Mouse (Mus musculus) CH12.LX (cell line): Measurements from ENCODE around the gene Nup153. TPM values are rescaled to one million over a fixed set of nuclear protein-coding genes. Genes with fewer than 3 reads are reported as not detected.

Experiments
- DNase-seq: peaks from one replicate; pipeline ENCODE4 v3.0.0-alpha.2; 2013; ENCODE audit errors: extremely low read depth
- H3K27ac ChIP-seq: 2 replicates; pipeline ENCODE4 v1.5.1; 2012; ENCODE audit warnings: low read depth, mild to moderate bottlenecking, control low read depth, moderate library complexity; ENCODE audit not compliant: insufficient read depth
- H3K27me3 ChIP-seq: replicated peaks from 2 replicates; pipeline ENCODE3; 2012; ENCODE audit warnings: inconsistent platforms
- H3K36me3 ChIP-seq, 2 experiments: replicated peaks in 1 of 2; 2 replicates each; pipeline versions ENCODE3 to v1.6.1; 2012; ENCODE audit warnings: inconsistent platforms in 1 of 2, low read length in 1 of 2, mild to moderate bottlenecking in 1 of 2, mixed read lengths in 1 of 2, moderate library complexity in 1 of 2; ENCODE audit not compliant: control insufficient read depth in 1 of 2, insufficient read depth in 1 of 2
- H3K4me1 ChIP-seq, 2 experiments: 2 replicates each; pipeline ENCODE4 v1.6.1; 2012; ENCODE audit warnings: inconsistent platforms in 1 of 2, moderate library complexity in 1 of 2; ENCODE audit not compliant: insufficient read depth in 2 of 2, control insufficient read depth in 1 of 2
- H3K4me2 ChIP-seq: 2 replicates; pipeline ENCODE4 v1.6.1; 2012; ENCODE audit warnings: low read depth, mild to moderate bottlenecking, control low read depth; ENCODE audit not compliant: poor library complexity, insufficient read depth, severe bottlenecking
- H3K4me3 ChIP-seq, 3 experiments: fragments of 150-350 bp in 1 of 3; sonication (generic) in 1 of 3; replicated peaks in 1 of 3; 2 replicates each; pipeline versions ENCODE3 to v1.5.1; 2011 to 2012; ENCODE audit warnings: low read depth in 2 of 3, low read length in 2 of 3, mild to moderate bottlenecking in 2 of 3, moderate library complexity in 2 of 3, control low read depth in 1 of 3, improper control_type of control experiment in 1 of 3, inconsistent platforms in 1 of 3, mixed read lengths in 1 of 3; ENCODE audit not compliant: poor library complexity in 1 of 3
- H3K79me2 ChIP-seq: replicated peaks from 2 replicates; pipeline ENCODE4 v1.6.1; 2012; ENCODE audit warnings: mild to moderate bottlenecking, moderate library complexity; ENCODE audit not compliant: control insufficient read depth, poor library complexity, insufficient read depth, severe bottlenecking; ENCODE audit errors: extremely low read depth
- H3K9ac ChIP-seq: 2 replicates; pipeline ENCODE4 v1.6.1; 2012; ENCODE audit warnings: low read depth, mild to moderate bottlenecking, control low read depth, moderate library complexity; ENCODE audit not compliant: insufficient read depth
- H3K9me3 ChIP-seq: replicated peaks from 2 replicates; pipeline ENCODE3; 2012; ENCODE audit warnings: low read length, inconsistent platforms, mixed read lengths
- BHLHE40 ChIP-seq: IDR thresholded peaks from 2 replicates; pipeline ENCODE4 v1.6.1; 2011; ENCODE audit warnings: mild to moderate bottlenecking, low read depth, low read length, improper control_type of control experiment
- CHD1 ChIP-seq: IDR thresholded peaks from 2 replicates; pipeline ENCODE4 v1.6.1; 2012; ENCODE audit warnings: low read depth, low read length, improper control_type of control experiment, inconsistent platforms
- E2F4 ChIP-seq: IDR thresholded peaks from 2 replicates; pipeline ENCODE4 v1.6.1; 2011; ENCODE audit warnings: low read depth, low read length, improper control_type of control experiment; ENCODE audit not compliant: insufficient replicate concordance
- ELF1 ChIP-seq: IDR thresholded peaks from 2 replicates; pipeline ENCODE4 v1.6.1; 2014; ENCODE audit warnings: low read depth, mild to moderate bottlenecking, inconsistent platforms, low read length, improper control_type of control experiment
- GABPA ChIP-seq: IDR thresholded peaks from 2 replicates; pipeline ENCODE4 v1.6.1; 2012; ENCODE audit warnings: low read depth, low read length, improper control_type of control experiment, inconsistent platforms; ENCODE audit not compliant: insufficient replicate concordance
- JUN ChIP-seq: IDR thresholded peaks from 2 replicates; pipeline ENCODE4 v1.6.1; 2011; ENCODE audit warnings: low read depth, mild to moderate bottlenecking, low read length, improper control_type of control experiment, moderate library complexity; ENCODE audit not compliant: insufficient read depth
- KAT2A ChIP-seq: IDR thresholded peaks from 2 replicates; pipeline ENCODE4 v1.6.1; 2012; ENCODE audit warnings: low read length, improper control_type of control experiment, inconsistent platforms; ENCODE audit not compliant: insufficient replicate concordance
- MAZ ChIP-seq: IDR thresholded peaks from 2 replicates; pipeline ENCODE4 v1.6.1; 2012; ENCODE audit warnings: low read depth, mild to moderate bottlenecking, inconsistent platforms, low read length, improper control_type of control experiment, moderate library complexity
- MEF2A ChIP-seq: IDR thresholded peaks from 2 replicates; pipeline ENCODE4 v1.6.1; 2014; ENCODE audit warnings: low read depth, mild to moderate bottlenecking, inconsistent platforms, low read length, improper control_type of control experiment, borderline replicate concordance
- MXI1 ChIP-seq: IDR thresholded peaks from 2 replicates; pipeline ENCODE4 v1.6.1; 2011; ENCODE audit warnings: mild to moderate bottlenecking, low read depth, low read length, improper control_type of control experiment
- NELFE ChIP-seq: IDR thresholded peaks from 2 replicates; pipeline ENCODE4 v1.6.1; 2011; ENCODE audit warnings: low read depth, low read length, improper control_type of control experiment
- NRF1 ChIP-seq: IDR thresholded peaks from 2 replicates; pipeline ENCODE4 v1.6.1; 2014; ENCODE audit warnings: low read depth, mild to moderate bottlenecking, inconsistent platforms, low read length, improper control_type of control experiment, moderate library complexity
- PAX5 ChIP-seq: IDR thresholded peaks from 2 replicates; pipeline ENCODE4 v1.6.1; 2012; ENCODE audit warnings: low read length, inconsistent platforms, mixed read lengths
- POLR2A ChIP-seq: IDR thresholded peaks from 2 replicates; pipeline ENCODE4 v1.6.1; 2011; ENCODE audit warnings: low read depth, mild to moderate bottlenecking, improper control_type of control experiment, low read length
- RAD21 ChIP-seq: IDR thresholded peaks from 2 replicates; pipeline ENCODE4 v1.6.1; 2011; ENCODE audit warnings: low read depth, mild to moderate bottlenecking, low read length, improper control_type of control experiment, moderate library complexity
- RCOR1 ChIP-seq: conservative IDR thresholded peaks from 2 replicates; pipeline ENCODE4 v1.6.1; 2012; ENCODE audit warnings: low read depth, mild to moderate bottlenecking, inconsistent platforms, low read length, improper control_type of control experiment
- SMC3 ChIP-seq: IDR thresholded peaks from 2 replicates; pipeline ENCODE4 v1.6.1; 2011; ENCODE audit warnings: low read depth, low read length, improper control_type of control experiment
- TBP ChIP-seq: conservative IDR thresholded peaks from 2 replicates; pipeline ENCODE4 v1.6.1; 2011; ENCODE audit warnings: low read depth, low read length, improper control_type of control experiment
- USF1 ChIP-seq: IDR thresholded peaks from 2 replicates; pipeline ENCODE4 v1.6.1; 2014; ENCODE audit warnings: low read depth, mild to moderate bottlenecking, inconsistent platforms, low read length, improper control_type of control experiment
- ZC3H11A ChIP-seq: IDR thresholded peaks from 2 replicates; pipeline ENCODE4 v1.6.1; 2012; ENCODE audit warnings: low read depth, mild to moderate bottlenecking, inconsistent platforms, low read length, improper control_type of control experiment
- ZNF384 ChIP-seq: IDR thresholded peaks from 2 replicates; pipeline ENCODE4 v1.6.1; 2012; ENCODE audit warnings: low read depth, low read length, improper control_type of control experiment, inconsistent platforms
- dilution Hi-C: fragments of 300-500 bp; cut with MboI; formaldehyde crosslinking; loops from 2 replicates; pipeline ENCODE4 v1.14.3; 2020; ENCODE audit warnings: low sequenced_read_pairs; ENCODE audit not compliant: extremely low pct_unique_long_range_greater_than_20kb, extremely low pct_ligation_motif_present
- in situ Hi-C: fragments of 300-500 bp; cut with MboI; formaldehyde crosslinking; loops from 3 replicates; pipeline ENCODE4 v1.14.3; 2019; ENCODE audit warnings: low sequenced_read_pairs, low pct_ligation_motif_present, low pct_unique_long_range_greater_than_20kb, mixed read lengths
- polyA plus RNA-seq: library from polyadenylated mRNA; unstranded; fragments of >175 nt; gene quantifications from 2 replicates; pipeline ENCODE4 v1.2.1, GENCODE M21; 2012; ENCODE audit warnings: low read depth; ENCODE audit not compliant: insufficient read length
- total RNA-seq, 2 experiments: library from RNA; depleted of rRNA; stranded (reverse); fragments of 300-350 nt in 1 of 2; fragments of >200 nt in 1 of 2; gene quantifications; 2 replicates each; pipeline ENCODE4 v1.2.3; 2012 to 2014

Gene Nup153
- total and polyA plus RNA-seq, 3 experiments = 60.6 to 118 (median 91.5) TPM

DNA sequence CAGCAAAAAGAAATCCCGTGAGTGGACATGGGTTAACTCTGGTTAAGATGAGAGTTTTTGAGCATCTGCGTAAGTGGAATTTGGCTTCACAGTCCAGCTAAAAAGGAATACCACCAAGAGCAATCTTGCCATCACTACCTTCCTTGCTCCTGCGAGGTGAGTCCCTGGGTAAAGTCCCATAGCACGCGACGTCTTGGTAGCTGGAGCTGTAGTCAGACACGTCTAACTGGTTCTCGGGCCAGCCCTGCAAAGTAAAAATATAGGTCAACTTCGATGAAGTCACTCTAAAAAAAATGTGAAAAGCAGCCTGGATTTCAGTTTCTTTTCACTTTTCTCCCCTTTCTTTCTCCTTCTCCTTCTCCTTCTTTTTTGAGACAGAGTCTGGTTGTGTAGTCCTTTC is 35.5 kb upstream of the Nup153 start:
- Histone ChIP-seq H3K9ac (no peak overlapping the region), H3K4me1 (peaks cover 4 to 7% of the 10 kb centered on the region in 2 experiments), H3K36me3 (no peaks in the 10 kb centered on the region), H3K4me2 (no peak overlapping the region), H3K27ac (no peak overlapping the region), H3K4me3 (no peak overlapping the region), H3K79me2 (no peaks in the 10 kb centered on the region), H3K9me3 (no peaks in the 10 kb centered on the region), H3K27me3 (no peaks in the 10 kb centered on the region)
- DNase-seq = no peak
- dilution Hi-C loops = no loop called here
- no peak for TF ChIP-seq RAD21
- no peak for TF ChIP-seq CHD1
- TF ChIP-seq USF1 = no peak
- TF ChIP-seq BHLHE40 = no peak
- TF ChIP-seq PAX5 = no peak
- TF ChIP-seq E2F4 = no peak
- no peak for TF ChIP-seq ELF1
- TF ChIP-seq TBP = no peak
- no peak for TF ChIP-seq ZC3H11A
- no peak for TF ChIP-seq KAT2A
- no peak for TF ChIP-seq SMC3
- no peak for TF ChIP-seq MAZ
- TF ChIP-seq NRF1 = no peak
- no peak for TF ChIP-seq ZNF384
- TF ChIP-seq JUN = no peak
- TF ChIP-seq POLR2A = no peak
- TF ChIP-seq MEF2A = no peak
- no peak for TF ChIP-seq GABPA
- no peak for TF ChIP-seq MXI1
- no peak for TF ChIP-seq NELFE
- in situ Hi-C loops = no loop called here

DNA sequence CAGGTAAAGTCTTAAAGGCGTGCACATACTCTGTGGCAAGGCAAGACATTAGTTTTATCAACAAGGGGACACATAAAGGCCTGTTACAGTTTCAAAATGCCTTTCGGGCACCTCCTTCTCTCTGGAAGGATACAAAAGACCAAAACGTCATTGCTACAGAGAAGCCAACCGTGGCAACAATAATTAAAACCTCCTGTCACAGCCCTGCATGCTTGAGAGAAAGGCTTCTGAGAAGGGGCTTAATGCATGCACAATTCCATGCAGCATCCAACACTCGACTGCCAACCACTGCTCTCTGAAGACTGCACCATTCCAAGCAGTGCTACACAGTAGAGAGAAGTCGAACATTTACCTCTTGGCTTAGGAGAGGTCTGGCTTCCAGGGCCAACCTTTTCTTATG is 33.2 kb upstream of the Nup153 start:
- TF ChIP-seq GABPA (no peak), NRF1 (no peak), RCOR1 (no peak), NELFE (no peak)
- TF ChIP-seq, all 38 proteins: peak for 0
- in situ Hi-C loops (no loop called here), dilution Hi-C loops (no loop called here)

More for the DNA sequence above, 33.2 kb upstream of the Nup153 start:
- H3K4me2 ChIP-seq = no peak overlapping the region
- H3K27me3 ChIP-seq = no peaks in the 10 kb centered on the region
- no peaks in the 10 kb centered on the region for H3K79me2 ChIP-seq
- no peak overlapping the region for H3K4me3 ChIP-seq
- H3K9ac ChIP-seq = no peak overlapping the region
- H3K9me3 ChIP-seq = no peaks in the 10 kb centered on the region
- H3K36me3 ChIP-seq = no peaks in the 10 kb centered on the region
- no peak overlapping the region for H3K27ac ChIP-seq
- peaks cover 4 to 7% of the 10 kb centered on the region in 2 experiments for H3K4me1 ChIP-seq
- no peak for DNase-seq
